Mouse (Mus musculus): ENCODE data around the gene Vmn2r79. TPM values are rescaled to one million over a fixed set of nuclear protein-coding genes. Genes with fewer than 3 reads are reported as not detected.
"Not testable (repeated sequence)": the region's sequence is repeated elsewhere in the genome, so short reads cannot be mapped to it uniquely, and the experiment has no call there.

Gene Vmn2r79
- polyA plus RNA-seq (2012; ENCODE audit: insufficient read depth, insufficient read length, missing spikeins): 0.11 and 0.23 TPM in 2 replicates

DNA sequence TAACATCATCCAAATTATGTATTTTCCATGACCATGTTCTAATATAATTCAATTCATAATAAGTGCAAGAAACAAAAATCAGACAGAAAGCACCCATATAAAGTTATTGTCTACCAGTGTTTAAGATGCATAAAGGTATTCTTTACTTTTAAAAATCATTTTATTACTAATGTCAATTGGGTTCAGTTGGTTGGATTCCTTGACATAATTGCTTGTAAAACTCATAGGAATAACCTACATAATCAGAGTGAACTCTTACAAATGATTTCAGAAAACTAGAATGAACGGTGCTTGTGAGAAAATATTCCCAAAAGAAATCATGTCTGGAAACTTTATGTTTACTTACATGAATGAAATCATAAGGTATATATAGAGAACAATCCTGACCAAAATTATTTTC is at the start of gene Vmn2r79:
Gene Vmn2r79 (plus strand): TSS at position 301 of the 400 bp plus-strand sequence.
- H3K27ac ChIP-seq (ENCODE audit: insufficient read depth, low read depth, low read length); H3K4me1 ChIP-seq (ENCODE audit: control insufficient read depth, insufficient read depth, low read length); H3K4me3 ChIP-seq (ENCODE audit: insufficient read depth, low read length): not testable (repeated sequence)

DNA sequence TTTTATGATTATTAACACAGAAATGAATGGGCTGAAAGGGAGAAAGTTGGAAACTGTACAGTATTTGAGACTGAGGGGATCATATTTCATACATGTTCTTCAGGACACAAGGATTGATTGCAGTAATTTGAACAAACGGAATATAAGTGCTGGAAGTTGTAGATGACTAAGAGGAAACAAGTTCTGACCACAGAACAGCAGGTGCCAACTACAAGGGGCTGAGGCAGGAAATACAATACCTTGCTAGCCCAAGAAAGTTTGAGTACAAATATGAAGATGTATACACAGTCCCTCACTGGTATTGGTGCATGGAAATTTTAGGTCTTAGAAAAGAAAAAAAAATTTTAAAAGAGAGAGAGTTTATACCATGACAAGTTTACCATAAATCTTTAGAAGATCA is 1.2 kb upstream of the Vmn2r79 start:
- Histone ChIP-seq H3K27ac (ENCODE audit: insufficient read depth, low read depth, low read length) (no peak overlapping the region), H3K4me3 (ENCODE audit: insufficient read depth, low read length) (no peak overlapping the region), H3K4me1 (ENCODE audit: control insufficient read depth, insufficient read depth, low read length) (no peaks in the 10 kb centered on the region)
- TF ChIP-seq CTCF (IDR thresholded peaks at IDR 0.05; ENCODE audit: low read depth, low read length) (no peak), POLR2A (IDR thresholded peaks at IDR 0.05; ENCODE audit: borderline replicate concordance, low read depth, low read length) (no peak)

GRCm38 (mm10) chr7:87026486-87026885 is 30.6 kb downstream of the Vmn2r79 start:
- H3K27ac ChIP-seq (ENCODE audit: insufficient read depth, low read depth, low read length); H3K4me3 ChIP-seq (ENCODE audit: insufficient read depth, low read length); H3K4me1 ChIP-seq (ENCODE audit: control insufficient read depth, insufficient read depth, low read length): not testable (repeated sequence)

- Histone ChIP-seq H3K4me1 (ENCODE audit: control insufficient read depth, insufficient read depth, low read length) (no peaks in the 10 kb centered on the region), H3K27ac (ENCODE audit: insufficient read depth, low read depth, low read length) (no peak overlapping the region), H3K4me3 (ENCODE audit: insufficient read depth, low read length) (no peak overlapping the region)
- TF ChIP-seq POLR2A (IDR thresholded peaks at IDR 0.05; ENCODE audit: borderline replicate concordance, low read depth, low read length) (no peak), CTCF (IDR thresholded peaks at IDR 0.05; ENCODE audit: low read depth, low read length) (no peak)
Observed at GRCm38 (mm10) chr7:87063576-87063975, 67.7 kb downstream of the Vmn2r79 start.

Other genes starting within 250 kb of the Vmn2r79 start
- gene Folh1, start 220.2 kb upstream of the Vmn2r79 start, polyA plus RNA-seq (2012; ENCODE audit: insufficient read depth, insufficient read length, missing spikeins): not detected in 2 replicates
- not detected in 2 replicates for gene Vmn2r77, start 201.1 kb upstream of the Vmn2r79 start, polyA plus RNA-seq (2012; ENCODE audit: insufficient read depth, insufficient read length, missing spikeins)
- not detected in 2 replicates for gene Vmn2r78, start 81.0 kb upstream of the Vmn2r79 start, polyA plus RNA-seq (2012; ENCODE audit: insufficient read depth, insufficient read length, missing spikeins)
- 0.57 TPM in 1 of 2 replicates, not detected in the other for gene Nox4, start 250.0 kb downstream of the Vmn2r79 start, polyA plus RNA-seq (2012; ENCODE audit: insufficient read depth, insufficient read length, missing spikeins)